Mouse (Mus musculus) E14TG2a.4 (cell line): ENCODE results near the gene Ak4.
A peak's percentile ranks its signal among the peaks of the same experiment; 100 is the strongest.

Source experiments
- H3K27me3 ChIP-seq: 2 replicates; pipeline ENCODE4 v1.6.1; 2014; ENCODE audit warnings: low read length, control low read depth; ENCODE audit not compliant: insufficient read depth
- H3K36me3 ChIP-seq: 2 replicates; pipeline ENCODE4 v1.6.1; 2014; ENCODE audit warnings: low read length, control low read depth; ENCODE audit not compliant: insufficient read depth
- H3K4me1 ChIP-seq: replicated peaks from 2 replicates; pipeline ENCODE4 v1.6.1; 2014; ENCODE audit warnings: low read depth, low read length, control low read depth
- H3K4me3 ChIP-seq: replicated peaks from 2 replicates; pipeline ENCODE4 v1.5.1; 2014; ENCODE audit warnings: mild to moderate bottlenecking, low read length
- H3K9me3 ChIP-seq: 2 replicates; pipeline ENCODE4 v1.6.1; 2014; ENCODE audit warnings: low read length, control low read depth
- CTCF ChIP-seq: conservative IDR thresholded peaks from 2 replicates; pipeline ENCODE4 v1.5.1; 2014; ENCODE audit warnings: low read length
- NANOG ChIP-seq: IDR thresholded peaks from 2 replicates; pipeline ENCODE4 v1.6.1; 2014; ENCODE audit warnings: borderline replicate concordance, low read length, mixed read lengths
- POU5F1 ChIP-seq: IDR thresholded peaks from 2 replicates; pipeline ENCODE4 v1.6.1; 2014; ENCODE audit warnings: low read length, borderline replicate concordance

Ak4 gene

GRCm38 (mm10) chr4:101419151-101419910 is at the start of gene Ak4:
TSS of gene Ak4 (plus strand) at chr4:101419277.
- H3K9me3 ChIP-seq: no peaks in the 10 kb centered on the region
- H3K27me3 ChIP-seq: peaks cover 30% of the 10 kb centered on the region
- H3K36me3 ChIP-seq: peaks cover 15% of the 10 kb centered on the region
- H3K4me3 ChIP-seq: peak within 1 kb of the TSS; percentile 91
- H3K4me1 ChIP-seq: peaks cover 36% of the 10 kb centered on the region
- TF ChIP-seq POU5F1 (no peak), NANOG (no peak), CTCF (no peak)

GRCm38 (mm10) chr4:101369738-101370275 is 49.3 kb upstream of the Ak4 start:
- H3K27me3 ChIP-seq: no peaks in the 10 kb centered on the region
- TF ChIP-seq POU5F1 (no peak), NANOG (no peak), CTCF (no peak)
- no peaks in the 10 kb centered on the region for H3K9me3 ChIP-seq
- H3K36me3 ChIP-seq: no peaks in the 10 kb centered on the region
- H3K4me3 ChIP-seq: no peak overlapping the region
- peaks cover 11% of the 10 kb centered on the region for H3K4me1 ChIP-seq

DNA sequence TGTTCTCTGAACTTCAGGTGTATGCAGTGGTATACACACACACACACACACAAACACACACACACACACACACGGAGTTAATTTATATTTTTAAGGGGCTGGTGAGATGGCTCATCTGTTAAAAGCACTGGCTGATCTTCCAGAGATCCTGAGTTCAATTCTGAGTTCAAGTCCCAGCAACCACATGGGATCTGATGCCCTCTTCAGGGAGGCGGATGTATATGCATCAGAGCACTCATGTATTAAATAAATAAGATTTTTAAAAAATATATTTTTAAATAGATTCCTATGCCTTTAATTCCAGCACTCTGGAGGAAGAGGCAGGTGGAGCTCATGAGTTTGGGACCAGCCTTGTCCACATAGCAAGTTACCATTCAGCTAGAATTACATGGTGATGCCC is 46.8 kb upstream of the Ak4 start:
- Histone ChIP-seq H3K36me3 (no peaks in the 10 kb centered on the region), H3K27me3 (no peaks in the 10 kb centered on the region), H3K4me1 (no peaks in the 10 kb centered on the region), H3K4me3 (no peak overlapping the region), H3K9me3 (no peaks in the 10 kb centered on the region)
- TF ChIP-seq CTCF: no peak
- TF ChIP-seq NANOG: no peak
- no peak for TF ChIP-seq POU5F1

DNA sequence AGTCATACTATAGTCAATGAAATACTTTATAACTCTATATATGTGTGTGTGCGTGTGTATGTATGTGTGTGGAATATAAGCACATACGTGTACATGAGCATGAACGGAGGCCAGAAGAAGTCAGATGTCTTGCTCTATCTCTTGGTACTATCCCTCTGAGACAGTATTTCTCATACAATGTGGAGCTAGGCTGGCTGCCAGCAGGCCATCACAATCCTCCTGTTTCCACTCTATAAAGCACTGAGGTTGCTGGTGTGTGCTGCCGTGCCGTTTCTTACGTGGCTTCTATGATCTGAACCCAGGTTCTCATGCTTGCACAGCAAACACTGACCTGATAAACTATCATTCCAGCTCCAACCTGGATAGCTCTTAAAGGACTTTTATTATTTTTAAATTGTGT is 46.3 kb upstream of the Ak4 start:
- Histone ChIP-seq H3K36me3 (no peaks in the 10 kb centered on the region), H3K27me3 (no peaks in the 10 kb centered on the region), H3K9me3 (no peaks in the 10 kb centered on the region), H3K4me1 (no peaks in the 10 kb centered on the region), H3K4me3 (no peak overlapping the region)
- TF ChIP-seq POU5F1 (no peak), NANOG (no peak), CTCF (no peak)

- Histone ChIP-seq H3K27me3 (no peaks in the 10 kb centered on the region), H3K36me3 (no peaks in the 10 kb centered on the region), H3K4me1 (peaks cover 10% of the 10 kb centered on the region), H3K4me3 (no peak overlapping the region), H3K9me3 (no peaks in the 10 kb centered on the region)
- TF ChIP-seq NANOG (no peak), POU5F1 (no peak), CTCF (no peak)
Observed at GRCm38 (mm10) chr4:101374104-101374503, 45.0 kb upstream of the Ak4 start.

DNA sequence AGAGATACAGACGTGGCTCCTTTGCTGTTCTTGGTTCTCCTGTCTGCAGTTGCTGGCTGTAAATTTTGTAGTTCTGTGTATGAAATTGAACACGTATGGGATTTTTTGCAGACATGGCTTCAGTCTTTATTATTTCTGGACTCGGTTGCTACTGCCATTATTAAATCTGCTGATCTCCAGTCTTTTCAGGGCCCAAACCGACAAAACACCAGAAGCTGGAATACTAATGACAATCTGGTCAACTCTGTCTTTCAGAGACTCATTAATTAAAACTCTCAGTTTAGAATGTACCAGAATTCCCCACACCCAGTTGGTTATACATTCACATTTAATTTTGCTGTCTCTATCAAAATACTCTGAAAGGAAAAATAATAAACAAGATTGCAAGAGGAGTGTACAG is 42.2 kb upstream of the Ak4 start:
- no peaks in the 10 kb centered on the region for H3K36me3 ChIP-seq
- H3K9me3 ChIP-seq: no peaks in the 10 kb centered on the region
- no peaks in the 10 kb centered on the region for H3K27me3 ChIP-seq
- no peak overlapping the region for H3K4me3 ChIP-seq
- no peak for TF ChIP-seq CTCF
- TF ChIP-seq POU5F1: no peak
- no peak for TF ChIP-seq NANOG
- peaks cover 29% of the 10 kb centered on the region for H3K4me1 ChIP-seq

DNA sequence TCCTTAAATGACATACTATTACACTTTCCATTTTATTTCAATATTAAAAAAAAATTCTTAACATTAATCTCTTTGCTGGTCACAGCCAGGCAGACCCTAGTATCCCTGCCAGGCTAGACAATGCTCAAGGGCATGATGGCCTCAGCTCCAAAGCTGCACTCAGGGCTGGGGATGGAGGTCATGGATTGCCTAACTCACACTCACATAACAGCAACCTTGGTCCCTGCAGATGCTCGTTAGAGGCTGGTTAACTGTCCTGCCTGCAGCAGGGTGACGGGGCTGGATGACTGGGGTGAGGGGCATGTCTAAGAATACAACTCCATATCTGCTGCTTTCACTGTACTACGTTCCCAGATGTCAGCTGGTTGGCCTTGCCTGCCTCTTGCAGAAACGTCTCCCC is 40.8 kb upstream of the Ak4 start:
- no peak for TF ChIP-seq POU5F1
- no peak for TF ChIP-seq CTCF
- TF ChIP-seq NANOG: no peak
- Histone ChIP-seq H3K27me3 (no peaks in the 10 kb centered on the region), H3K36me3 (0 out of 2 replicates have a peak, but pooled peaks cover 3% of the 10 kb centered on the region), H3K9me3 (no peaks in the 10 kb centered on the region), H3K4me1 (peaks cover 31% of the 10 kb centered on the region), H3K4me3 (no peak overlapping the region)

- Histone ChIP-seq H3K4me3 (no peak overlapping the region), H3K27me3 (no peaks in the 10 kb centered on the region), H3K36me3 (0 out of 2 replicates have a peak, but pooled peaks cover 3% of the 10 kb centered on the region), H3K9me3 (no peaks in the 10 kb centered on the region), H3K4me1 (peaks cover 31% of the 10 kb centered on the region)
- TF ChIP-seq CTCF (no peak), POU5F1 (no peak), NANOG (no peak)
Observed at GRCm38 (mm10) chr4:101378778-101379177, 40.3 kb upstream of the Ak4 start.

GRCm38 (mm10) chr4:101385002-101385401 is 34.1 kb upstream of the Ak4 start:
- H3K27me3 ChIP-seq: no peaks in the 10 kb centered on the region
- H3K4me1 ChIP-seq: peaks cover 53% of the 10 kb centered on the region
- no peaks in the 10 kb centered on the region for H3K9me3 ChIP-seq
- H3K36me3 ChIP-seq: 0 out of 2 replicates have a peak, but pooled peaks cover 3% of the 10 kb centered on the region
- H3K4me3 ChIP-seq: no peak overlapping the region
- TF ChIP-seq POU5F1 (no peak), CTCF (peak; percentile 8; the same call in 1 of the 2 replicates)
